Mouse (Mus musculus): Measurements from ENCODE around the gene Spop. TPM values are rescaled to one million over a fixed set of nuclear protein-coding genes. Genes with fewer than 3 reads are reported as not detected.

Spop gene
- total and polyA plus RNA-seq, 2 experiments from 2014 or later: 70.1 to 213 TPM

DNA sequence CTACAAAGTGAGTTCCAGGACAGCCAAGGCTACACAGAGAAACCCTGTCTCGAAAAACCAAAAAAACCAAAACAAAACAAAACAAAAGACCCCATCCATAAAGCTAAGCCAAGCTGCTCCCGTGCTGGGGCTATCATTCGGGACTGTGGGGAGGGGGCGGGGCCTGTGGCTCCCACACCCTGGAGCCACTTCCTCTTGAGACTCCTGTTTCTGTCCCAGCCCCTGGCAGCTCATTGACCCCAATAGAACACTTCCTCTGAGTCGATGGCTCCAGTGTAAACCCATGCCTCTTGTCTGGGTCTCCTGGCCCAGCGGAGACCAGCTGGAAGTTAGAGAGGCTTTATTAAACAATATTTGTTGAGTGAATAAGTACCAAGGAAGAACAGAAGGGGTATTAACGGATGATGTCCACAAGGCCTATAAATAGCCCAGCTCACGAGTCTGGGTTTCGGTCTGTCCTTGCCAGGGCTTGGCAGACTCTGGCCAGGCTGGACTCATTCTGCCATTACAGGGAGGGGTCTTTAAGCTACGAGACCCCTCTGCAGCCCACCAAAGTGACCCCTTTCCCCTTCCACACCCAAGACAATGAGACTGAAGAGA, 89.8 kb downstream of the Spop start:
- TF ChIP-seq CTCF (IDR thresholded peaks at IDR 0.05; ENCODE audit: low read depth): no peak
- Histone ChIP-seq H3K27me3 (ENCODE audit: insufficient read depth, low read length) (no peaks in the 10 kb centered on the region), H3K4me3 (ENCODE audit: low read depth, low read length) (no peak overlapping the region), H3K9me3 (ENCODE audit: low read length) (no peaks in the 10 kb centered on the region), H3K4me1 (ENCODE audit: insufficient read depth) (peaks cover 3% of the 10 kb centered on the region; the same call in 1 of the 2 replicates), H3K27ac (ENCODE audit: low read depth, low read length) (no peak overlapping the region), H3K4me2 (ENCODE audit: low read depth) (no peak overlapping the region), H3K9ac (no peak overlapping the region), H3K36me3 (ENCODE audit: insufficient read depth) (no peaks in the 10 kb centered on the region)
- DNase-seq (no peak), ATAC-seq (no peak)
- WGBS: 58% methylated on average over 10 of the region's 10 CpGs

DNA sequence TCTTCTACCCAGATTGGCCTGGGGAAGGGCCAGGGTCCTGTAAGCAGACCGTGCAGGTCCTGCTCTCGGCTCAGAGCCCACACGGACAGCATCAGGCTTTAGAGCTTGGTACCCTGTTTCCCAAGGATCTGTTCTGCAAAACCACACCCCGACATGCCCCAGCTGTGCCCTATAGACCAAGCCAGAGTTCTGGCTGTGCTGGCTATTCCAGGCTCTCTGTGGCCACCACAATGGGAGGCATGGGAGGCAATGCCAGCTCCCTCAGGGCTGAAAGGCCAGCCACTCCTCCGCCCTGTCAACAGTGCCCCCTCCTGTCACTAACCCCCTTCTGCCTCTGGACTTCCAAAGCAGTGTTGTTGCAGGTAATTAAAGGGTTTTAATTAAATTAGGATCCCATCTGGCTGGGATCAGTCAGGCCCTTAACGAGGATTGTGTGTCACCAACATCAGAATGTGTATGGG, 90.4 kb downstream of the Spop start:
- Histone ChIP-seq H3K36me3 (ENCODE audit: insufficient read depth) (no peaks in the 10 kb centered on the region), H3K9ac (no peak overlapping the region), H3K4me1 (ENCODE audit: insufficient read depth) (peaks cover 3% of the 10 kb centered on the region; the same call in 1 of the 2 replicates), H3K4me2 (ENCODE audit: low read depth) (no peak overlapping the region), H3K27ac (ENCODE audit: low read depth, low read length) (no peak overlapping the region), H3K9me3 (ENCODE audit: low read length) (no peaks in the 10 kb centered on the region), H3K4me3 (ENCODE audit: low read depth, low read length) (no peak overlapping the region), H3K27me3 (ENCODE audit: insufficient read depth, low read length) (no peaks in the 10 kb centered on the region)
- no peak for TF ChIP-seq CTCF (IDR thresholded peaks at IDR 0.05; ENCODE audit: low read depth)
- DNase-seq (no peak), ATAC-seq (no peak)
- 31% methylated on average over 6 of the region's 6 CpGs for WGBS

DNA sequence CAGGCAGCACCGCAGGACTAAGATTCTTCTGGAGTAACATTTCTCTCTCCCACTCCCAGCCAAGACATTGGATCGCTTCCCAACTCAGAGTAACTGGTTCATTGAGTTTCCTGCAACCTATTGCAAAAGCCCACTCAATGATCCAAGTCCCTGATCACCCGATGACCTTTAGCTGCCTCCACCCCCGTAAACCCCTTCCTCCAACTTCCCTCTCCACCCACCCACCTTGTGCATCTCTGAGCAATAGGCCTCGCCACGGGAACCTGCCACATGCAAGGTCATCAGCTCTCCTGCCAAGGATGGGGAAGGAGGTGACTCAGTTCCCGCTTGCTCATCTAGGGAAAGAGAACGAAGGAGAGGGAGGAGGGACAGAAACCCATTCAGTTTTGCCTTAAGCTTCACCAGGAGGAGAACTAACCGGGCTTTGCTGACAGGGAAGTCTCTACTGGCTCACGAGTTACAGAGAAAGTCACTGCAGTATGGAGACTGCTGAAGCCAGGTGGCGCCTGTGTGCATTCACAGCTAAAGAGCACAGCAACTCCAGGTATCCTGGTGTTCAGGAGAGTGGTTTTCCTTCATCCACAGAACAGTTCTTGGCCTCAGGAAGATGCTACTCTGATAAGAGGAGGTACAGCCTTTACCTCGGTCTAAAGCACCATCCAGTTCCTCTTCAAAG, 93.3 kb downstream of the Spop start:
- H3K4me1 ChIP-seq (ENCODE audit: insufficient read depth): no peaks in the 10 kb centered on the region
- no peak overlapping the region for H3K27ac ChIP-seq (ENCODE audit: low read depth, low read length)
- no peak overlapping the region for H3K9ac ChIP-seq
- H3K9me3 ChIP-seq (ENCODE audit: low read length): no peaks in the 10 kb centered on the region
- H3K4me3 ChIP-seq (ENCODE audit: low read depth, low read length): no peak overlapping the region
- DNase-seq: no peak
- WGBS: 47% methylated on average over 12 of the region's 12 CpGs
- peak; percentile 67 for TF ChIP-seq CTCF (IDR thresholded peaks at IDR 0.05; ENCODE audit: low read depth)
- H3K36me3 ChIP-seq (ENCODE audit: insufficient read depth): no peaks in the 10 kb centered on the region
- H3K4me2 ChIP-seq (ENCODE audit: low read depth): no peak overlapping the region
- H3K27me3 ChIP-seq (ENCODE audit: insufficient read depth, low read length): no peaks in the 10 kb centered on the region
- ATAC-seq: no peak

DNA sequence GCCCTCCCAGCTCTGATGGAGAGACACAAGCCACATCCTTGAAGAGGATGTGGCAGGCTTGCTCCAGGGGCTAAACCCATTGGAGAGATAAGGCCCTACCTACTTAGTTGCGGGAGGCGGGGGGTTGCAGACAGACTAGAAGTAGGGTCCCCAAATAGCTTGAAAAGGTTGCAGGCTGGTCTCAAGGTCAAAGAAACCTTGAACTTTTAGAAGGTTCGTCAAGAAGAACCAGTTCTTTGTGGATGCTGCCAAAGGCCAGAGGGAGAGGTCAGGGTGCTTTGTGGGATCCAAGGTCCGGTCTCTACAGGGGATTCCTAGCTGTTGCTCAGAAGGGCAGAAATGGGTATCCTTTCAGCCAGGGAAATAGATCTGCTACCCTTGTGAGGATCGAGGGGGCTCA, 93.9 kb downstream of the Spop start:
- Histone ChIP-seq H3K36me3 (ENCODE audit: insufficient read depth) (no peaks in the 10 kb centered on the region), H3K27me3 (ENCODE audit: insufficient read depth, low read length) (peaks cover 5% of the 10 kb centered on the region; the same call in 1 of the 2 replicates), H3K9me3 (ENCODE audit: low read length) (no peaks in the 10 kb centered on the region), H3K27ac (ENCODE audit: low read depth, low read length) (no peak overlapping the region), H3K4me3 (ENCODE audit: low read depth, low read length) (no peak overlapping the region), H3K4me1 (ENCODE audit: insufficient read depth) (no peaks in the 10 kb centered on the region), H3K9ac (no peak overlapping the region), H3K4me2 (ENCODE audit: low read depth) (no peak overlapping the region)
- DNase-seq (no peak), ATAC-seq (no peak)
- TF ChIP-seq CTCF (IDR thresholded peaks at IDR 0.05; ENCODE audit: low read depth): no peak
- 74% methylated on average over 5 of the region's 5 CpGs for WGBS

DNA sequence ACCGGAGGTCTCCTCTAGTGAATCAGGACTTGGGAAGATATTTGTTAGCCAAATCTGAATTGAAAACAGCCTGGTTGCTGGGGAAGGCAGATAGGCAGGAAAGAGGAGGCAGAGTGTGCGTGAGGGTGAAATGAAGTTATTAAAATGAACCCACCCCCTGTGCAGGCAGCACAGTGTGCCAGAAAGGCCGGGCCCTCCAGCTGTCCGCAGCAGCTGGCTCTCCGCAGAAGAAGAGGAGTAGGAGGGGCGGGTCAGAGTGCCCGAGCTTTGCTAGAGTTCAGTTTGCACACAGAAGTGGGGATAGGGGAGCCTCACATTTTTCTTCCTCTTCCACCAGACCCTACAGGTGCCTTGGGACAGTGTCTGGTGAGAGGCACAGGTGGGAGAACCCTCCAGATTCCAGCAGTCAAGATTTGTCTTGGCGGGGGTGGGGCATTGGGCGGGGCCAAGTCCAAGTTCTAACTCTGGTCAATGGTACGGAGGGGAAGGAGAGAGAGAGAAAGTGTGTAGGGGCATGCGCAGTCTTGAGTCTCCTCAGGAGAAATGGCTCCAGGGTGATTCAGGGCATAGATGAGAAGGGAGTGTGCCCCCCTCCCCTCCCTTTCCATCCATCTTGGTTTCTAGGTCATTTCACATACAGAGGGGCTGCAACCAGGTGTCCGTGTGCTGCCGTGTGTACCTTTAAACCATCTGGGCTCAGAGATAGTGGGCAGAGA, 94.5 kb downstream of the Spop start:
- TF ChIP-seq CTCF (IDR thresholded peaks at IDR 0.05; ENCODE audit: low read depth): no peak
- H3K36me3 ChIP-seq (ENCODE audit: insufficient read depth): no peaks in the 10 kb centered on the region
- H3K4me1 ChIP-seq (ENCODE audit: insufficient read depth): no peaks in the 10 kb centered on the region
- DNase-seq (no peak), ATAC-seq (no peak)
- H3K4me3 ChIP-seq (ENCODE audit: low read depth, low read length): no peak overlapping the region
- H3K9ac ChIP-seq: no peak overlapping the region
- peaks cover 9% of the 10 kb centered on the region; the same call in 1 of the 2 replicates for H3K27me3 ChIP-seq (ENCODE audit: insufficient read depth, low read length)
- H3K9me3 ChIP-seq (ENCODE audit: low read length): no peaks in the 10 kb centered on the region
- H3K27ac ChIP-seq (ENCODE audit: low read depth, low read length): no peak overlapping the region
- no peak overlapping the region for H3K4me2 ChIP-seq (ENCODE audit: low read depth)
- WGBS: 59% methylated on average over 13 of the region's 13 CpGs

DNA sequence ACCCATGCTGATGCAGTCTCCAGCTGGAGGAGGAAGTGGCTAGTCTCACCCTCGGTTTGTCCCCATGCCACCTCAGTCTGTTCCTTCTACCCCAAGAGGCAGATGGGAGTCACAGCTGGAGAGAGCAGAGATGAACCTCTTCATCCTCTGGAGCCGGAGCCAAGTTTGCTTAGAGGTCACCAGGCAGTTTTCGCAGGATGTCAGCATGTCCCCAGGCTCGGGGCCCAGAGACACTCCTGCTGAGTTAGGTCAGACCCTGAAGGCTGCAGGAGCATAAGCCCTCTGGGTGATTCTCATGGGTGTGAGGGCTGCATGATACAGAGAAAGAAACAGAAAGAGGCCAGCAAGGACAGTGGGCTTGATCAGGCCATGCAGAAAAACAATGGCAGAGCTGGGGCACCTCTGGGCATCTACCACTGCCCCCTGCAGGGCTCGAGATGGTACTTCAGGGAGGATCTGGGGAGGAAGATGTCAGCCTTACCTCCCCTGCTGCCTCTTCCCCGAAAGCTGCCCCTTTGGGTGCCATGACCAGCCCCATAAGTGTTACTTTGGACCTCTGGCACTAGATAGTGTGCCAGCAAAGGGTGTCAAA, 95.3 kb downstream of the Spop start:
- H3K9ac ChIP-seq: no peak overlapping the region
- WGBS: 72% methylated on average over 6 of the region's 6 CpGs
- peak; percentile 50 for TF ChIP-seq CTCF (IDR thresholded peaks at IDR 0.05; ENCODE audit: low read depth)

More for the DNA sequence above, 95.3 kb downstream of the Spop start:
- H3K27me3 ChIP-seq (ENCODE audit: insufficient read depth, low read length): peaks cover 9% of the 10 kb centered on the region; the same call in 1 of the 2 replicates
- H3K4me3 ChIP-seq (ENCODE audit: low read depth, low read length): no peak overlapping the region
- no peaks in the 10 kb centered on the region for H3K9me3 ChIP-seq (ENCODE audit: low read length)
- no peak for DNase-seq
- H3K4me1 ChIP-seq (ENCODE audit: insufficient read depth): no peaks in the 10 kb centered on the region
- no peak for ATAC-seq
- H3K4me2 ChIP-seq (ENCODE audit: low read depth): no peak overlapping the region
- no peak overlapping the region for H3K27ac ChIP-seq (ENCODE audit: low read depth, low read length)
- no peaks in the 10 kb centered on the region for H3K36me3 ChIP-seq (ENCODE audit: insufficient read depth)

Measured in forebrain, postnatal 0 days (tissue).